Mouse (Mus musculus): ENCODE data around the gene Hnrnpu. TPM values are rescaled to one million over a fixed set of nuclear protein-coding genes. Genes with fewer than 3 reads are reported as not detected.

The Hnrnpu gene
- polyA plus RNA-seq, 1 experiment from 2014 or later: 647 TPM

DNA sequence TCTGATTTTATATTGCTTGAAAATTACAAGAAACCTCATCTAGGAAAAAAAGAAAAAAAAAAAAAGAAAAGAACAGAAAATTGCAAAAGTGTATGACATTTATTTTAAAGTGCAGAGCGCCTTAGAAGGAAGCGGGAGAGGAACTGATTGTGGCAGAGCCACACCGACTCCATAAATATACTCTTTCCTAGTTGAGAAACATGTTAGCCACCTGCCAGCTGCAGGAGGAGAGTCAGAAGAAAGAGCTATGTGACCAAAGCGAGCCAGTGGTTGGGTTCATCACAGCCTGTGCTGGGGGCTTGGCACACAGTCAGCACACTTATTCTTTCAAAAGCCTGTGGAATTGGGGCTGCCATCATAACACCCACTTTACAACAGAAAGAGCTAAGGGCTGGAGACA, 35.1 kb upstream of the Hnrnpu start:
- Histone ChIP-seq H3K27me3 (ENCODE audit: insufficient read depth, low read length) (no peaks in the 10 kb centered on the region), H3K4me3 (ENCODE audit: low read depth, low read length) (no peak overlapping the region), H3K9ac (no peak overlapping the region), H3K27ac (ENCODE audit: low read depth) (no peak overlapping the region), H3K9me3 (ENCODE audit: low read depth, low read length) (no peaks in the 10 kb centered on the region), H3K36me3 (ENCODE audit: insufficient read depth) (no peaks in the 10 kb centered on the region), H3K4me1 (ENCODE audit: insufficient read depth) (0 out of 2 replicates have a peak, but pooled peaks cover 2% of the 10 kb centered on the region), H3K4me2 (no peak overlapping the region)
- ATAC-seq (ENCODE audit: insufficient read depth): no peak
- WGBS: 79% methylated on average over 4 of the region's 4 CpGs
- DNase-seq: no peak
- no peak for TF ChIP-seq CTCF (IDR thresholded peaks at IDR 0.05; ENCODE audit: low read depth)

DNA sequence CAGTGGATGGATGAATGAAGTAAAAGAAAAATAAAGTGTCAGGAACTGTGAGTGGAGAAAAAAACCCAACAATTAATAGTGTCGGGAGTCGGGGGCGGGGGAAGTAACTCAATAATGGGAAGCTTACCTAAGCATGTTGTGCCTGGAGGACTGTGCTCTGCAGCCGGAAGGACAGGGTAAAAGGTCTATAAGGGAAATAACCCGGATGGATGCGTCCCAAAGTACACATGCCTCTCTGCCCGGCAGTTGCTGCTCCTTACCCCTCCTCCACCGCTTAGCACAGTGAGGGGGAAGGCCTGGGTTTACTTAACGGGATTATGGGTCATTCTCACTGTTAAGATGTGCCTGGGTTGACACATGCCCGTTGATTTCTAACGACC, 31.7 kb upstream of the Hnrnpu start:
- DNase-seq (peak; percentile 64), ATAC-seq (ENCODE audit: insufficient read depth) (peak; percentile 86)
- 0 out of 2 replicates have a peak, but pooled peaks cover 2% of the 10 kb centered on the region for H3K4me1 ChIP-seq (ENCODE audit: insufficient read depth)
- no peaks in the 10 kb centered on the region for H3K27me3 ChIP-seq (ENCODE audit: insufficient read depth, low read length)
- H3K27ac ChIP-seq (ENCODE audit: low read depth): peak overlapping the region; percentile 79
- peak overlapping the region; percentile 48 for H3K4me3 ChIP-seq (ENCODE audit: low read depth, low read length)
- no peaks in the 10 kb centered on the region for H3K36me3 ChIP-seq (ENCODE audit: insufficient read depth)
- peak overlapping the region; percentile 54 for H3K9ac ChIP-seq
- peak overlapping the region; percentile 88 for H3K4me2 ChIP-seq
- WGBS: 1% methylated on average over 11 of the region's 11 CpGs
- H3K9me3 ChIP-seq (ENCODE audit: low read depth, low read length): no peaks in the 10 kb centered on the region
- TF ChIP-seq CTCF (IDR thresholded peaks at IDR 0.05; ENCODE audit: low read depth): no peak

DNA sequence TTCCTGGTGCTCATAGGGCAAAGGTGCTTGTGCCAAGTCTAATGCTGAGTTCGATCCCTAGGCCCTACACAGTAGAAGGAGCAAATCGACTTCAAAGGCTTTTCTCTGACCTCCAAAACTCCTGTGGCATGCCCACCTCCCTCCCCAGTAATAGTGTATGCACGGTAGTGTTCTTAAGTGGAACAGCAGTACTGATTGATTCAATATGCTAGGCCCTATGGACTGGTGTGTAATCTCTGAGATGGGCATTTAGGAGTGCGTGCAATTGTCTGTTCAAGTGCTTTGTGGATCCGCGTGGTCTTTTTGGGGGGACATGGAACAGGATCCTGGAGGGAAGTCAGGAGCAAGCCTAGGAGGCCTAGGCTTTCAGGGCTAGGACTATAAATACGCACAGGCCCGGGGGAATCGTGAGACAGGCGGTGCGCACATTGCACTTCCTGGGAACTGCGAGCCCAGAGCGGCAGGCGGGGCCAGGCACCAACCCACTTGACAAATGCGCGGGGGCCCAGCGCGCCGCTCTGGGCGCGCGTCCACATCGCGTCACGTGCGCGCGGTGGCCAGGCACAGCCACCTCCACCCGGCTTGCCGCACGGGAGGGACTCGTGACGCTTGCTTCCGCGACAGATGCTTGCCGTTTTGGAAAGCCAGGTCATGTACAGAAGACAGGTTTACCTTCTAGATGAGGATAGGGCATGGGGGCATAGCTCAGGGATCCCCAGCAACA, 31.1 kb upstream of the Hnrnpu start:
- Histone ChIP-seq H3K4me2 (peak overlapping the region; percentile 88), H3K4me1 (ENCODE audit: insufficient read depth) (0 out of 2 replicates have a peak, but pooled peaks cover 2% of the 10 kb centered on the region), H3K27ac (ENCODE audit: low read depth) (peak overlapping the region; percentile 79), H3K4me3 (ENCODE audit: low read depth, low read length) (peak overlapping the region; percentile 48), H3K36me3 (ENCODE audit: insufficient read depth) (no peaks in the 10 kb centered on the region), H3K9ac (peak overlapping the region; percentile 54), H3K9me3 (ENCODE audit: low read depth, low read length) (no peaks in the 10 kb centered on the region), H3K27me3 (ENCODE audit: insufficient read depth, low read length) (no peaks in the 10 kb centered on the region)
- 2% methylated on average over 36 of the region's 36 CpGs for WGBS
- DNase-seq (peak; percentile 94), ATAC-seq (ENCODE audit: insufficient read depth) (peak; percentile 97)
- no peak for TF ChIP-seq CTCF (IDR thresholded peaks at IDR 0.05; ENCODE audit: low read depth)

DNA sequence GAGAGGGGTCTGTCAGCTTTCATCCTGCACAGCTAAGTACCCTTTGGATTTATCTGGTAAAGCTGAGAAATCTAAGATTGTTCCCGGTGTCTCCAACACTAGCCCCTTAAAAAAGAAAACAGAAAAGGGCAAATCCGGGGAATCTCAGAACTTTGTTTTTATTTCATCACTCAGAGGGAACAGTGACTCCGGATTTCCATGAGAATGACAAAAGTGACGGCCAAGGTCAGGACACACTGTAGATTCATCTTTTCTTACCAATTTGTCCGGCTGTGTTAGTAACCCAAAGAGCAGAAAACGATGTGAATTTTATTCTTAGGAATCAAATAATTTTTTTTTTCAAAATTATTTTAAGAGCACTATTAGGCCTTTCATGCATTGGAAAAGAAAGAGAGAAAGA, 30.5 kb upstream of the Hnrnpu start:
- 52% methylated on average over 6 of the region's 6 CpGs for WGBS
- peak overlapping the region; percentile 54; the same call in 1 of the 2 replicates for H3K9ac ChIP-seq

DNA sequence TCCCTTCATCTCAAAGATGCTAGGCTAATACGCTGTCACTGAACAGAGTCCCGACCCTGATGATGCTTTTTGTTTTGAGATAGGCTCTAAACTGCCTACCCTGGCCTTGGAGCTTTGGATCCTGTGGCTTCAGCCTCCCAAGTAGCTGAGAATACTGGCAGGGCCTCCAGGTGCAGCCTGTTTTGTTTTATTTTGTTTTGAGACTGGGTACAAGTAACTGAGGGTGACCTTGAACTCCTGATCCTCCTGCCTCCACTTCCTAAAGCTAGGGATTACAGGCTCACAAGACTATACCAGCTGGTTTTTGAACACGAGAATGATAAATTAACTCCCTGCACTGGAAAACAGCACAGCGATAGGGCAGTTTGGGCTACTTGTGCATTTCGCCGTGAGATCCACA, 27.6 kb upstream of the Hnrnpu start:
- no peak overlapping the region for H3K9ac ChIP-seq
- H3K36me3 ChIP-seq (ENCODE audit: insufficient read depth): no peaks in the 10 kb centered on the region
- no peak overlapping the region for H3K4me2 ChIP-seq
- ATAC-seq (ENCODE audit: insufficient read depth) (no peak), DNase-seq (no peak)
- no peaks in the 10 kb centered on the region for H3K27me3 ChIP-seq (ENCODE audit: insufficient read depth, low read length)
- whole genome bisulfite sequencing: 72% methylated on average over 6 of the region's 6 CpGs
- H3K9me3 ChIP-seq (ENCODE audit: low read depth, low read length): no peaks in the 10 kb centered on the region
- no peak overlapping the region for H3K4me3 ChIP-seq (ENCODE audit: low read depth, low read length)
- no peak for TF ChIP-seq CTCF (IDR thresholded peaks at IDR 0.05; ENCODE audit: low read depth)
- H3K4me1 ChIP-seq (ENCODE audit: insufficient read depth): 0 out of 2 replicates have a peak, but pooled peaks cover 2% of the 10 kb centered on the region
- no peak overlapping the region for H3K27ac ChIP-seq (ENCODE audit: low read depth)

More for the DNA sequence above, 30.5 kb upstream of the Hnrnpu start:
- peak overlapping the region; percentile 88 for H3K4me2 ChIP-seq
- no peaks in the 10 kb centered on the region for H3K9me3 ChIP-seq (ENCODE audit: low read depth, low read length)
- no peak overlapping the region; the same call in 1 of the 2 replicates for H3K27ac ChIP-seq (ENCODE audit: low read depth)
- no peaks in the 10 kb centered on the region for H3K36me3 ChIP-seq (ENCODE audit: insufficient read depth)
- no peaks in the 10 kb centered on the region for H3K27me3 ChIP-seq (ENCODE audit: insufficient read depth, low read length)
- no peak for TF ChIP-seq CTCF (IDR thresholded peaks at IDR 0.05; ENCODE audit: low read depth)
- DNase-seq: no peak
- no peak for ATAC-seq (ENCODE audit: insufficient read depth)
- H3K4me1 ChIP-seq (ENCODE audit: insufficient read depth): 0 out of 2 replicates have a peak, but pooled peaks cover 2% of the 10 kb centered on the region
- H3K4me3 ChIP-seq (ENCODE audit: low read depth, low read length): no peak overlapping the region

DNA sequence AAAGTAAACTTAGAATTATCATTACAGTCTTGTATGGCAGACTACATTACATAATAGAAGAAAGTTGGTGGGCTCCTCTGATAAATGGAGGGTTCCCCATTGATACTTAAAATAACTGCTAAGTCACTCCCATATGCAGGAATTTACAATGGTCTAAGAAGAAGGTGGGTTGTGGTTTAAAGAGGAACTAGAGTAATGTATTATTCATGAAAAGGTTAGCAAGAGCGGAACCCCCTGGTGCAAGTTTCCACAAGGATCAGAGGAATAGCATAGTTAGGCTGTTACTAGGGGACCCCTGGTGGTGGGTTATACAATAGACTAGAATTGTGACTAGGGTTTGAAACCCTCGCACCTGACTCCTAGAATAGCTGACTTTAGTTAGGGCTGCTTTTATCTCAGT, 23.1 kb upstream of the Hnrnpu start:
- peak; percentile 34 for TF ChIP-seq CTCF (IDR thresholded peaks at IDR 0.05; ENCODE audit: low read depth)
- Histone ChIP-seq H3K27me3 (ENCODE audit: insufficient read depth, low read length) (no peaks in the 10 kb centered on the region), H3K9me3 (ENCODE audit: low read depth, low read length) (no peaks in the 10 kb centered on the region), H3K27ac (ENCODE audit: low read depth) (no peak overlapping the region), H3K9ac (no peak overlapping the region), H3K4me2 (no peak overlapping the region), H3K4me1 (ENCODE audit: insufficient read depth) (no peaks in the 10 kb centered on the region), H3K4me3 (ENCODE audit: low read depth, low read length) (no peak overlapping the region), H3K36me3 (ENCODE audit: insufficient read depth) (no peaks in the 10 kb centered on the region)
- DNase-seq: peak; percentile 27
- WGBS: 87% methylated on average over 2 of the region's 2 CpGs
- ATAC-seq (ENCODE audit: insufficient read depth): no peak

DNA sequence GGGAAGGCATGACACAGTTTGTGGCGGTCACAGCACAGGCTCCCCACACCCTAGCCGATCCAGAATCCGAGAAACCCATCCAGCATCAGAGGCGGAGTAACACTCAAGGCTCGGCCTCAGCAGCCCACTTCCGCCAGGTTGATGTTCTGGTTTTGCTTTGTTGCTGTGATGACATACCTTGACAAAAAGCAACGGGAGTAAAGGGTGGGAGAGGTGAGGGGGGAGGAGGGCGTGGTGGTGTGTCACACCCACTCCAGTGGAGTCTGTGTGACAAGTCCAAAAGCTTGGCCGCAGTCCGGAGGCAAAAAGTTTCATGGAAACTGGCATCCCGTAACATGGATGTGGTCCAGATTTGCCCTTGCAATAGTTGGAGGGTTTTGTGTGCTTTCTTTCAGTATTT, 22.7 kb upstream of the Hnrnpu start:
- Histone ChIP-seq H3K27ac (ENCODE audit: low read depth) (no peak overlapping the region), H3K36me3 (ENCODE audit: insufficient read depth) (no peaks in the 10 kb centered on the region), H3K4me2 (no peak overlapping the region), H3K4me3 (ENCODE audit: low read depth, low read length) (no peak overlapping the region), H3K4me1 (ENCODE audit: insufficient read depth) (no peaks in the 10 kb centered on the region), H3K27me3 (ENCODE audit: insufficient read depth, low read length) (no peaks in the 10 kb centered on the region), H3K9ac (no peak overlapping the region), H3K9me3 (ENCODE audit: low read depth, low read length) (no peaks in the 10 kb centered on the region)
- DNase-seq (no peak), ATAC-seq (ENCODE audit: insufficient read depth) (no peak)
- no peak for TF ChIP-seq CTCF (IDR thresholded peaks at IDR 0.05; ENCODE audit: low read depth)
- WGBS: 80% methylated on average over 11 of the region's 11 CpGs

All from lung, embryonic 14.5 days (tissue).